In genomic region chr7:80688556-80689220, GRCm38 (mm10) we compare ENCODE assay signal across 8 mouse cellular contexts. TPM values are rescaled to one million over a fixed set of nuclear protein-coding genes. Genes with fewer than 3 reads are reported as not detected.
DNase-seq lines count a peak whose midpoint lies in the region; ATAC-seq and TF ChIP-seq lines count a peak whose summit lies in the region.

Gene Crtc3 (minus strand): TSS chr7:80688877.

- peak within 1 kb of the TSS; percentile 98 for H3K27ac ChIP-seq in hindbrain, postnatal 0 days

- TF ChIP-seq CTCF in hindbrain, postnatal 0 days (IDR thresholded peaks at IDR 0.05; ENCODE audit: low read depth) = no peak

- DNase-seq in adrenal gland, adult (ENCODE audit: inconsistent age in 2 of 2, low spot score in 1 of 2) = peak; percentile 85 to 94
- DNase-seq in embryo, embryonic 10 days (ENCODE audit: low spot score) = peak; percentile 76
- peak; percentile 77 for DNase-seq in gastrocnemius, postnatal 10 days
- DNase-seq in hindbrain, postnatal 0 days (ENCODE audit: low spot score) = peak; percentile 82
- DNase-seq in left cerebral cortex, postnatal 10 days (ENCODE audit: extremely low spot score in 1 of 2, low spot score in 2 of 2) = peak; percentile 30 to 76
- peak; percentile 42 to 53 for DNase-seq in right cerebral cortex, adult 2 months (ENCODE audit: low spot score in 2 of 2)
- peak; percentile 63 for DNase-seq in urinary bladder, postnatal 25 days (ENCODE audit: low spot score)

- peak within 1 kb of the TSS; percentile 72 for H3K4me2 ChIP-seq in hindbrain, postnatal 0 days (ENCODE audit: low read depth, low read length)

- intact Hi-C loops in left cerebral cortex, postnatal 10 days (cut with DNase I) = loop anchor here (5.0 kb wide), 2 partner anchors 41 to 76 kb away; no protein-coding TSS in a partner anchor

- H3K36me3 ChIP-seq in hindbrain, postnatal 0 days (ENCODE audit: insufficient read depth, low read length) = no peaks in the 10 kb centered on the region
- peaks cover 5% of the 10 kb centered on the region for H3K36me3 ChIP-seq in megakaryocyte, embryonic 14.5 days (replicated peaks; ENCODE audit: low read length)

- peak within 1 kb of the TSS; percentile 94 for H3K9ac ChIP-seq in hindbrain, postnatal 0 days (replicated peaks; ENCODE audit: low read length)

- no peaks in the 10 kb centered on the region for H3K9me3 ChIP-seq in hindbrain, postnatal 0 days (ENCODE audit: low read length)
- H3K9me3 ChIP-seq in megakaryocyte, embryonic 14.5 days = no peaks in the 10 kb centered on the region

- peak; percentile 78 for ATAC-seq in hindbrain, postnatal 0 days

- H3K27me3 ChIP-seq in hindbrain, postnatal 0 days (ENCODE audit: insufficient read depth, low read length) = no peaks in the 10 kb centered on the region
- no peaks in the 10 kb centered on the region for H3K27me3 ChIP-seq in megakaryocyte, embryonic 14.5 days (replicated peaks)

- under 1% methylated on average over 71 of the region's 83 CpGs for WGBS in hindbrain, postnatal 0 days

- H3K4me1 ChIP-seq in hindbrain, postnatal 0 days (ENCODE audit: insufficient read depth, low read length) = peaks cover 7% of the 10 kb centered on the region; the same call in 1 of the 2 replicates
- H3K4me1 ChIP-seq in megakaryocyte, embryonic 14.5 days = peaks cover 42% of the 10 kb centered on the region

- peak within 1 kb of the TSS; percentile 84 for H3K4me3 ChIP-seq in hindbrain, postnatal 0 days (ENCODE audit: low read length)
- H3K4me3 ChIP-seq in megakaryocyte, embryonic 14.5 days (replicated peaks) = peak within 1 kb of the TSS; percentile 98

RNA-seq across cellular contexts. Expression of gene Crtc3, which starts in this region (rescaled TPM):
- total RNA-seq in gastrocnemius, postnatal 10 days (2021) = 10 to 100 TPM; 16.7 to 25.1 TPM
- total RNA-seq in hindbrain, postnatal 0 days (2014; rRNA removed) = 16.2 and 16.9 TPM in 2 replicates
- 15.1 and 17.2 TPM in 2 replicates for polyA plus RNA-seq in hindbrain, postnatal 0 days (2015; fragmentation: Nextera tagmentation; extraction: Ambion mirVana)
- total RNA-seq in left cerebral cortex, postnatal 10 days (2021) = 10 to 100 TPM; 16.8 to 18.9 TPM
- 9.4 and 13.7 TPM in 2 replicates for polyA plus RNA-seq in megakaryocyte, embryonic 14.5 days (2012; ENCODE audit: insufficient read depth, low replicate concordance)

Comparison
In these comparisons a context has a peak if more than half of its experiments do, and no peak if none do; other contexts are left out.
1. Peak in every context shown above with its lines: DNase-seq, ATAC-seq, H3K4me3 ChIP-seq and H3K27ac ChIP-seq.